Comparison of ENCODE assay signal across 11 mouse cellular contexts in genomic region chr13:100684355-100684754, GRCm38 (mm10). TPM values are rescaled to one million over a fixed set of nuclear protein-coding genes. Genes with fewer than 3 reads are reported as not detected.
DNase-seq lines count a peak whose midpoint lies in the region; ATAC-seq and TF ChIP-seq lines count a peak whose summit lies in the region.
"Had no signal": no experiment of that assay in that cellular context is flagged by ENCODE, and none has a peak within 500 bp of the region (broad histone marks: within the 10 kb centered on the region; RNA-seq: fewer than 3 reads in every experiment).

No protein-coding gene starts in this region.

- H3K36me3 ChIP-seq in heart, postnatal 0 days (replicated peaks; ENCODE audit: control insufficient read depth, insufficient read depth, low read length), result no peaks in the 10 kb centered on the region
- peaks cover 5% of the 10 kb centered on the region; the same call in 1 of the 2 replicates for H3K36me3 ChIP-seq in heart, embryonic 12.5 days
- H3K36me3 ChIP-seq: embryonic facial prominence, embryonic 10.5 days had no signal

- no peaks in the 10 kb centered on the region for H3K9me3 ChIP-seq in heart, postnatal 0 days (replicated peaks; ENCODE audit: control insufficient read depth, low read length)
- no peaks in the 10 kb centered on the region for H3K9me3 ChIP-seq in heart, embryonic 12.5 days (replicated peaks)
- H3K9me3 ChIP-seq: embryonic facial prominence, embryonic 10.5 days had no signal

- H3K27ac ChIP-seq in heart, postnatal 0 days (ENCODE audit: low read depth), result no peak overlapping the region
- H3K27ac ChIP-seq in heart, embryonic 12.5 days (ENCODE audit: poor library complexity, severe bottlenecking), result no peak overlapping the region
- H3K27ac ChIP-seq: embryonic facial prominence, embryonic 10.5 days had no signal

- WGBS in heart, postnatal 0 days, result 71% methylated on average over 2 of the region's 2 CpGs
- WGBS in heart, embryonic 12.5 days, result 64% methylated on average over 2 of the region's 2 CpGs

- peak; percentile 28; the same call in 1 of the 2 replicates for TF ChIP-seq CTCF in heart, postnatal 0 days (IDR thresholded peaks at IDR 0.05; ENCODE audit: low read depth)

- no peak for TF ChIP-seq EP300 in heart, postnatal 0 days (IDR thresholded peaks at IDR 0.05; ENCODE audit: low read depth)

- no peak overlapping the region for H3K4me2 ChIP-seq in heart, postnatal 0 days (ENCODE audit: low read depth, low read length)
- no peak overlapping the region for H3K4me2 ChIP-seq in heart, embryonic 12.5 days

- no peaks in the 10 kb centered on the region for H3K4me1 ChIP-seq in heart, postnatal 0 days (ENCODE audit: control insufficient read depth, insufficient read depth)
- no peaks in the 10 kb centered on the region for H3K4me1 ChIP-seq in heart, embryonic 12.5 days (replicated peaks)
- H3K4me1 ChIP-seq: embryonic facial prominence, embryonic 10.5 days had no signal

- no peak overlapping the region for H3K4me3 ChIP-seq in heart, postnatal 0 days (ENCODE audit: low read depth, low read length)
- no peak overlapping the region for H3K4me3 ChIP-seq in heart, embryonic 12.5 days
- H3K4me3 ChIP-seq: embryonic facial prominence, embryonic 10.5 days had no signal

- intact Hi-C loops in left cerebral cortex, postnatal 10 days (cut with DNase I), result no loop called here

- H3K27me3 ChIP-seq in heart, postnatal 0 days (ENCODE audit: control insufficient read depth, insufficient read depth, low read length), result no peaks in the 10 kb centered on the region
- no peaks in the 10 kb centered on the region for H3K27me3 ChIP-seq in heart, embryonic 12.5 days (replicated peaks)

- no peak overlapping the region for H3K9ac ChIP-seq in heart, postnatal 0 days (replicated peaks; ENCODE audit: low read depth, low read length)
- H3K9ac ChIP-seq in heart, embryonic 12.5 days, result no peak overlapping the region

- DNase-seq in heart, postnatal 0 days (ENCODE audit: low spot score), result no peak
- DNase-seq in heart, adult 11 months, result no peak
- peak; percentile 34 for DNase-seq in 3T3-L1 (ENCODE audit: low read depth, low spot score)
- peak; percentile 59 for DNase-seq in MEL-GATA-1-ER (ENCODE audit: extremely low read depth, low read depth)
- DNase-seq in left cerebral cortex, postnatal 10 days (ENCODE audit: extremely low spot score in 1 of 2, low spot score in 2 of 2), result no peak
- no peak for DNase-seq in heart, adult 18-20 months
- DNase-seq: kidney, adult 11 months; layer of hippocampus, postnatal 36 days had no signal

- ATAC-seq in heart, postnatal 0 days (ENCODE audit: insufficient read depth, low read depth), result no peak
- ATAC-seq in granulocyte monocyte progenitor cell, adult 5-6 weeks (replicated peaks; ENCODE audit: poor library complexity, severe bottlenecking), result peak; percentile 50; the same call in 1 of the 2 replicates
- ATAC-seq in heart, embryonic 12.5 days (ENCODE audit: insufficient number of reproducible peaks, low FRiP score), result no peak

RNA-seq across cellular contexts. Expression of gene Ccdc125, which starts 14.8 kb away (rescaled TPM):
- total RNA-seq in heart, postnatal 0 days (2014; rRNA removed; ENCODE audit: low replicate concordance), result 0.70 and 3.0 TPM in 2 replicates
- 2.4 and 2.9 TPM in 2 replicates for polyA plus RNA-seq in heart, postnatal 0 days (2015; fragmentation: Nextera tagmentation; extraction: Ambion mirVana)
- 25.6 and 37.4 TPM in 2 replicates for total RNA-seq in granulocyte monocyte progenitor cell, adult 5-6 weeks (2014; fragmentation: Nextera tagmentation)
- total RNA-seq in granulocyte monocyte progenitor cell, adult 5-6 weeks (2017), result 50.8 and 58.4 TPM in 2 replicates
- total RNA-seq in left cerebral cortex, postnatal 10 days (2021), result under 1 TPM; 0.47 to 0.79 TPM
- polyA plus RNA-seq in heart, embryonic 12.5 days (2016; fragmentation: Nextera tagmentation; extraction: Ambion mirVana), result 4.6 and 4.8 TPM in 2 replicates
- total RNA-seq in heart, adult 18-20 months (2021), result under 1 TPM; 0.17 to 0.46 TPM

RNA-seq across cellular contexts. Expression of gene Taf9, which starts 33.0 kb away (rescaled TPM):
- 1.8 TPM in 1 of 2 replicates, not detected in the other for total RNA-seq in heart, postnatal 0 days (2014; rRNA removed; ENCODE audit: low replicate concordance)
- polyA plus RNA-seq in heart, postnatal 0 days (2015; fragmentation: Nextera tagmentation; extraction: Ambion mirVana), result 7.9 and 10.5 TPM in 2 replicates
- 26.5 and 41.9 TPM in 2 replicates for total RNA-seq in granulocyte monocyte progenitor cell, adult 5-6 weeks (2014; fragmentation: Nextera tagmentation)
- 38.9 and 58.9 TPM in 2 replicates for total RNA-seq in granulocyte monocyte progenitor cell, adult 5-6 weeks (2017)
- 10 to 100 TPM; 23.2 to 29.3 TPM for total RNA-seq in left cerebral cortex, postnatal 10 days (2021)
- 9.7 and 11.3 TPM in 2 replicates for polyA plus RNA-seq in heart, embryonic 12.5 days (2016; fragmentation: Nextera tagmentation; extraction: Ambion mirVana)
- total RNA-seq in heart, adult 18-20 months (2021), result 10 to 100 TPM in 1 of 2 experiments, 1 to 10 TPM in 1; 9.6 to 18.1 TPM

RNA-seq across cellular contexts. Expression of gene Rad17, which starts 33.5 kb away (rescaled TPM):
- 19.9 and 20.7 TPM in 2 replicates for total RNA-seq in heart, postnatal 0 days (2014; rRNA removed; ENCODE audit: low replicate concordance)
- polyA plus RNA-seq in heart, postnatal 0 days (2015; fragmentation: Nextera tagmentation; extraction: Ambion mirVana), result 21.8 and 22.3 TPM in 2 replicates
- 20.1 and 21.6 TPM in 2 replicates for total RNA-seq in granulocyte monocyte progenitor cell, adult 5-6 weeks (2014; fragmentation: Nextera tagmentation)
- total RNA-seq in granulocyte monocyte progenitor cell, adult 5-6 weeks (2017), result 34.0 and 48.8 TPM in 2 replicates
- total RNA-seq in left cerebral cortex, postnatal 10 days (2021), result 10 to 100 TPM; 13.0 to 13.3 TPM
- polyA plus RNA-seq in heart, embryonic 12.5 days (2016; fragmentation: Nextera tagmentation; extraction: Ambion mirVana), result 27.3 and 28.7 TPM in 2 replicates
- 10 to 100 TPM; 15.0 to 17.1 TPM for total RNA-seq in heart, adult 18-20 months (2021)

RNA-seq across cellular contexts. Expression of gene Ak6, which starts 33.6 kb away (rescaled TPM):
- total RNA-seq in heart, postnatal 0 days (2014; rRNA removed; ENCODE audit: low replicate concordance), result 122 and 149 TPM in 2 replicates
- polyA plus RNA-seq in heart, postnatal 0 days (2015; fragmentation: Nextera tagmentation; extraction: Ambion mirVana), result 212 and 219 TPM in 2 replicates
- total RNA-seq in granulocyte monocyte progenitor cell, adult 5-6 weeks (2014; fragmentation: Nextera tagmentation), result 246 and 279 TPM in 2 replicates
- total RNA-seq in granulocyte monocyte progenitor cell, adult 5-6 weeks (2017), result 261 and 347 TPM in 2 replicates
- 100 to 1,000 TPM; 110 to 115 TPM for total RNA-seq in left cerebral cortex, postnatal 10 days (2021)
- polyA plus RNA-seq in heart, embryonic 12.5 days (2016; fragmentation: Nextera tagmentation; extraction: Ambion mirVana), result 216 and 219 TPM in 2 replicates
- 10 to 100 TPM; 59.8 to 63.5 TPM for total RNA-seq in heart, adult 18-20 months (2021)

RNA-seq across cellular contexts. Expression of gene Cdk7, which starts 46.4 kb away (rescaled TPM):
- total RNA-seq in heart, postnatal 0 days (2014; rRNA removed; ENCODE audit: low replicate concordance), result 21.7 and 30.0 TPM in 2 replicates
- 53.9 and 56.5 TPM in 2 replicates for polyA plus RNA-seq in heart, postnatal 0 days (2015; fragmentation: Nextera tagmentation; extraction: Ambion mirVana)
- total RNA-seq in granulocyte monocyte progenitor cell, adult 5-6 weeks (2014; fragmentation: Nextera tagmentation), result 37.8 and 52.0 TPM in 2 replicates
- total RNA-seq in granulocyte monocyte progenitor cell, adult 5-6 weeks (2017), result 43.3 and 54.5 TPM in 2 replicates
- total RNA-seq in left cerebral cortex, postnatal 10 days (2021), result 10 to 100 TPM; 33.6 to 37.3 TPM
- 76.6 and 77.0 TPM in 2 replicates for polyA plus RNA-seq in heart, embryonic 12.5 days (2016; fragmentation: Nextera tagmentation; extraction: Ambion mirVana)
- total RNA-seq in heart, adult 18-20 months (2021), result 10 to 100 TPM; 21.3 to 22.2 TPM

Comparison
In these comparisons a context has a peak if more than half of its experiments do, and no peak if none do; other contexts are left out.
1. DNase-seq: peak in 3T3-L1 (single experiment) and MEL-GATA-1-ER (single experiment); none in heart, postnatal 0 days (single experiment), heart, adult 11 months (single experiment), left cerebral cortex, postnatal 10 days (0 of 2) and heart, adult 18-20 months (0 of 2).